Mouse (Mus musculus): ENCODE measurements around the gene Nfatc2. TPM values are rescaled to one million over a fixed set of nuclear protein-coding genes. Genes with fewer than 3 reads are reported as not detected.

Nfatc2 gene
- total RNA-seq (2023), result 10 to 100 TPM; 53.1 to 64.7 TPM

DNA sequence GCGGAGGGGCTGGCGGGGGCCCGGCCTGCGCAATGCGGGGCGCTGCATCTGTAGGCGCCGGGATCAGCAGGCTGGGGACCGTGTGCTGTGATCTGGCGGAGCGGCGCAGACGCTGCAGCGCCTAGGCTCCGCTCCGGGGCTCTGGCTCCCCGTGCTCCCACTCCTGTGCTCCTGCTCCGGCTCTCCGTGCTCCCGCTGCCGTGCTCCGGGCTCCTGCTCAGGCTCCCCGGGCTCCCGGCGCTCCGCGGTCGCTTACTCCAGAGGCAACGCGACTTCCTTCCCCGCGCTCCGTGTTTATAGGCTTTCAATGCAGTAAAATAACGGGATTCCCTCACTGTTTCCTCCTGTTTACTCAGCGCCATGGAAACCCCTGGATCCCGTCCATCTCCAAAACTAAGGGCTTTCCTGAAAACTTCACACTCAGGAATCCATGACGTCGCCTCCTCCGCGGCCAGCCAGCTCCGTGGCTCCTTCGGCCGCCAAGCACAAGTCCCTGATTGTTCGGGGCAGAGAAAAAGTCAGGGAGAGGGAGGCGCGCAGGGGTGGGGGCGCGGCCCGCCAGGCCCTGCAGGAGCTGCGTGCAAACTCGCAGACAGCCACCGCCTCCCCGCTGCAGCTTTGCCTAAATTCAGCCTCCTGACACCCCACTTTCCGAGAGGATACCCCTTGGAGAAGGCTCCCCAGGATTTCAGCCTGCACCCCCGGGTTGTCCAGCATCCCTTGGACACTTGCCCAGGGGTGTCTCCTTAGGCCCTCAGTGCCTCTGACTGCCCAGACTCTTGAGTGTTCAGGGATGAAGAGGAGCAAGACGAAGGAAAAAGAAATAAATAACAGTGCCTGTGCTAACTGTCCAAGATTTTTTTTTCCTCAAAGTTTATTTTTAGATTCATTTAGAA is at the start of gene Nfatc2:
Nfatc2 (minus strand) TSS at position 167 of the 896 bp plus-strand sequence.

Other genes with a start within 250 kb of the Nfatc2 start
- gene Atp9a, start 140.8 kb upstream of the Nfatc2 start, total RNA-seq (2023), result 1 to 10 TPM; 1.4 to 1.9 TPM
- not detected for gene Sall4, start 166.3 kb upstream of the Nfatc2 start, total RNA-seq (2023)